Mouse (Mus musculus): ENCODE measurements at regions not wholly inside any gene's neighbourhood (a gene's known extent, or its start where the extent isn't known, plus 50 kb on each side); places are given as distances from the start of the nearest gene placed in this dataset.

DNA sequence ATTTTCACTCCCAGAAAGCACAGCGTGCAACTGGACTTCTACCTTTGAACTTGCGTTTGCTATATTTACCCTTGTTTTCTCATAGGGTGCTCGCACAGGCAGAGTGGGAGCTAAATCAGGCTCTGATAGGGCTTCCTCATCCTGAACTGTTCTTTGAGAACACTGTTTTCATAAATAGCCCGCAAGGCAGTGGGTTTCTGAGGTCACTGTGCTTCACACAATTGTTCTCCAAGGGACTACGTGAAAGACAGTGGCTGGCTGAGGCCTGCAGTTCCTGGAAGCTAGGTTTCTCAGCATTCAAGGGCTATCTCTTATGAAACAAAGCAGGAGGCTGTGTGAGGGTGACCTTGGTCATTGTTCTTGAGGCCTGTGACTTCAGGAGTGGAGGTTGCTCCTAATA lies 301.7 kb downstream of the Plk2 start:
- Histone ChIP-seq H3K27ac (ENCODE audit: low read depth) (no peak overlapping the region), H3K27me3 (replicated peaks; ENCODE audit: control insufficient read depth, insufficient read depth, low read length) (no peaks in the 10 kb centered on the region), H3K36me3 (ENCODE audit: control insufficient read depth, insufficient read depth, low read length) (no peaks in the 10 kb centered on the region), H3K9ac (ENCODE audit: low read length) (no peak overlapping the region), H3K4me1 (replicated peaks; ENCODE audit: control insufficient read depth, insufficient read depth, low read length) (no peaks in the 10 kb centered on the region), H3K4me2 (ENCODE audit: low read length) (no peak overlapping the region), H3K9me3 (ENCODE audit: control insufficient read depth, low read length) (no peaks in the 10 kb centered on the region), H3K4me3 (ENCODE audit: low read depth, low read length) (no peak overlapping the region)
- DNase-seq (ENCODE audit: low spot score) (no peak), ATAC-seq (replicated peaks; ENCODE audit: low FRiP score, low TSS enrichment, low read depth) (no peak)
- WGBS: 77% methylated on average over 5 of the region's 5 CpGs

DNA sequence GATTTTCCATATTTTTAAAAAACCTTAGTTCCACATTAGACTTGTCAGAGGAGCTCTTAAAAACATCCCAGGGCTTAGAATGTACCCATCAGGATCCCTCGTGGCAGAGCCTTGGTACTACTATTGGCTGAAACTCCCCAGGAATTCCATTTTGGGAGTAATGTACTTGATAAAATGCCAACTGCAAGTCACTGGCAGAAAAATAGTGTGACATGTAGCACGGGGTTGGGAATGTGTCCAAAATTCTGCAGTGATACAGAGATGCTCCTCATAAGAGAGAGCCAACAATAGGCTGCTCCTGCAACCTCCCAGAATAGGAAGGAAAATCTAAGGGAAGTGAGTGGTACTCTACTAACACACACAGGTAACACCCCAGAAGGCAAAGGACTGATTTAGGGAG lies 309.4 kb downstream of the Plk2 start:
- DNase-seq (ENCODE audit: low spot score) (no peak), ATAC-seq (replicated peaks; ENCODE audit: low FRiP score, low TSS enrichment, low read depth) (no peak)
- 58% methylated on average over 2 of the region's 2 CpGs for WGBS

DNA sequence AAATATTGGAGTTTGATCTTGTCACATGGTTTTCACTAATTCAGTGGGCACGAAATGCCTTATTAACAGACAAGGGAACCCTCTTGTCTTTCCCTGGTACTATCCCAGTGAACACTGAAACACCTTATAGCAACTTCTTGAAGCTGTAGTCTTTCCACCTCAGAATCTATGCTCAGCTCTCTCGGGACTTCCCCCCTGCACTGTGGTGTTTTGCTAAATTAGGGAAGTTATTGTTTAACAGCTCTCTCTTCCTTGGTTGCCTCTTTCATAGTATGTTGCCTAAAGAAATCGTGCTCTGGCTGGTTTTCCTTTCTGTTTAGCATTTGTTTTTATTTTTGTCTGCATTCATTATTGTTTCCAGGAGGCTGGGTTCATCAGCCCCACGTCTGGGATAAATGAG lies 316.0 kb downstream of the Plk2 start:
- 73% methylated on average over 4 of the region's 4 CpGs for WGBS

More for the DNA sequence above, 309.4 kb downstream of the Plk2 start:
- no peaks in the 10 kb centered on the region for H3K4me1 ChIP-seq (replicated peaks; ENCODE audit: control insufficient read depth, insufficient read depth, low read length)
- H3K9me3 ChIP-seq (ENCODE audit: control insufficient read depth, low read length): no peaks in the 10 kb centered on the region
- H3K4me3 ChIP-seq (ENCODE audit: low read depth, low read length): no peak overlapping the region
- H3K9ac ChIP-seq (ENCODE audit: low read length): no peak overlapping the region
- H3K36me3 ChIP-seq (ENCODE audit: control insufficient read depth, insufficient read depth, low read length): no peaks in the 10 kb centered on the region
- H3K27ac ChIP-seq (ENCODE audit: low read depth): no peak overlapping the region
- no peaks in the 10 kb centered on the region for H3K27me3 ChIP-seq (replicated peaks; ENCODE audit: control insufficient read depth, insufficient read depth, low read length)
- H3K4me2 ChIP-seq (ENCODE audit: low read length): no peak overlapping the region

DNA sequence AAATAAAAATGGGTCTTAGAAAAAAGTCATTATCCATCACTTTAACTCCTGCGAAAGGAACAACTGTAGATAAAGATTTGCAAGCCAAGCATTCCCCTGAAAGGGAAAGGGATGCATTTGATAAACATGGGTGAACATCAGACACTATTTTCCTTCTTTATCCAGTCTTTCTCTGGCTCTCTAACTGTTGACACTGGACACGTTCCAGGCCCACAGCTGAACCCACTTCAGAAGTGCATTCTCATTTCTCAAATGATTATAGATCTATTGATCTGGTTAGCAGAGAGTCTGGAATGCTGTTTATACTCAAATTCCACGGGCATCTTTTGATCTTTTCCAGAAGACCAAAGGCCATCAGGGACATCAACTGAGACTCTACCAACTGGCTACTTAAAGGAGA lies 317.7 kb downstream of the Plk2 start:
- H3K9ac ChIP-seq (ENCODE audit: low read length): no peak overlapping the region
- no peaks in the 10 kb centered on the region for H3K9me3 ChIP-seq (ENCODE audit: control insufficient read depth, low read length)
- H3K36me3 ChIP-seq (ENCODE audit: control insufficient read depth, insufficient read depth, low read length): no peaks in the 10 kb centered on the region
- no peaks in the 10 kb centered on the region; the same call in 1 of the 2 replicates for H3K4me1 ChIP-seq (replicated peaks; ENCODE audit: control insufficient read depth, insufficient read depth, low read length)
- H3K4me2 ChIP-seq (ENCODE audit: low read length): no peak overlapping the region
- no peak for DNase-seq (ENCODE audit: low spot score)
- WGBS: 13% methylated on average over 3 of the region's 3 CpGs
- no peak overlapping the region for H3K4me3 ChIP-seq (ENCODE audit: low read depth, low read length)
- no peak overlapping the region for H3K27ac ChIP-seq (ENCODE audit: low read depth)
- no peaks in the 10 kb centered on the region for H3K27me3 ChIP-seq (replicated peaks; ENCODE audit: control insufficient read depth, insufficient read depth, low read length)
- no peak for ATAC-seq (replicated peaks; ENCODE audit: low FRiP score, low TSS enrichment, low read depth)

More for the DNA sequence above, 316.0 kb downstream of the Plk2 start:
- no peak overlapping the region for H3K9ac ChIP-seq (ENCODE audit: low read length)
- no peaks in the 10 kb centered on the region; the same call in 1 of the 2 replicates for H3K4me1 ChIP-seq (replicated peaks; ENCODE audit: control insufficient read depth, insufficient read depth, low read length)
- no peak for ATAC-seq (replicated peaks; ENCODE audit: low FRiP score, low TSS enrichment, low read depth)
- H3K27me3 ChIP-seq (replicated peaks; ENCODE audit: control insufficient read depth, insufficient read depth, low read length): no peaks in the 10 kb centered on the region
- no peak for DNase-seq (ENCODE audit: low spot score)
- H3K36me3 ChIP-seq (ENCODE audit: control insufficient read depth, insufficient read depth, low read length): no peaks in the 10 kb centered on the region
- no peak overlapping the region for H3K4me2 ChIP-seq (ENCODE audit: low read length)
- no peak overlapping the region for H3K4me3 ChIP-seq (ENCODE audit: low read depth, low read length)
- no peaks in the 10 kb centered on the region for H3K9me3 ChIP-seq (ENCODE audit: control insufficient read depth, low read length)
- no peak overlapping the region for H3K27ac ChIP-seq (ENCODE audit: low read depth)

DNA sequence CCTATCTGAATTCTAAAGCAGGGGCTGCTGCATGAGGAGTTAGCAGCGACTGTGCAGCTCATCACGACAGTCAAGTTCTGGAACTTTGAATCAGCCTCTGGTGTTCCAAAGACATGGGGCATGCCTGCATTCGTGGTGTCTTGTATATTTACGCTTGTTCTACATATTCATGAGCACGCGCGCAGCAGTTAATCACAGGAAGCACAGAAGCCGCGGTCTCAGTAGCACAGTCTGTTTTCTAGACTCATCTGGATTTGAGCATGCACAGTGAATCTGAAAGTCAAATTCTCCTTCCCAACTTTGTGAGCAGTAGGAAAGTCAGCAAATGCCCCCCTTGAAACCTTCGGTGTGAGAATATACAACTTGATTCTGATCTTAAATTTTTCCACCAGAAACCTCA lies 327.3 kb downstream of the Plk2 start:
- H3K27ac ChIP-seq (ENCODE audit: low read depth): no peak overlapping the region
- no peaks in the 10 kb centered on the region for H3K9me3 ChIP-seq (ENCODE audit: control insufficient read depth, low read length)
- H3K9ac ChIP-seq (ENCODE audit: low read length): no peak overlapping the region
- DNase-seq (ENCODE audit: low spot score): no peak
- no peak overlapping the region for H3K4me2 ChIP-seq (ENCODE audit: low read length)
- no peak for ATAC-seq (replicated peaks; ENCODE audit: low FRiP score, low TSS enrichment, low read depth)
- H3K27me3 ChIP-seq (replicated peaks; ENCODE audit: control insufficient read depth, insufficient read depth, low read length): no peaks in the 10 kb centered on the region
- H3K4me3 ChIP-seq (ENCODE audit: low read depth, low read length): no peak overlapping the region
- WGBS: 84% methylated on average over 10 of the region's 10 CpGs
- H3K4me1 ChIP-seq (replicated peaks; ENCODE audit: control insufficient read depth, insufficient read depth, low read length): no peaks in the 10 kb centered on the region
- no peaks in the 10 kb centered on the region for H3K36me3 ChIP-seq (ENCODE audit: control insufficient read depth, insufficient read depth, low read length)

DNA sequence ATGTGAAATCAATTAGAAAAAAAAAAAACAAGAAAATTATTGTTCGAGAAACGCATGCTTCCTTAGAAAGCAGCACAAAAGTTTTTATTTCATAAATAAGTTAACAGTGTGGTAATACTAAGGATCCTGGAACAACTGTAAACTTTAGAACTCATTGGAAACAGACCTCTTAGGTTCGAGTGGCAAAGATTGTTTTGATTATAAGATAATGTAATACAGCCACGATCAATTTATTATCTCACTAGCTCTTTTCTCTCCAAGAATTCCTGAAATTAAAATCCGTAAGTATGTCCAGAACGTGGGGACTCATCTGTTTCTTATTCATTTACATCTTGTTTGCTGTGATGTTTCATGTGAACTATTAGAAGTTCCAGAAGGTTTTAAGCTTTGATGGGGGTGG lies 327.9 kb downstream of the Plk2 start:
- no peak overlapping the region for H3K4me3 ChIP-seq (ENCODE audit: low read depth, low read length)
- no peak overlapping the region for H3K4me2 ChIP-seq (ENCODE audit: low read length)
- H3K9ac ChIP-seq (ENCODE audit: low read length): no peak overlapping the region
- H3K27me3 ChIP-seq (replicated peaks; ENCODE audit: control insufficient read depth, insufficient read depth, low read length): no peaks in the 10 kb centered on the region
- WGBS: 60% methylated on average over 6 of the region's 6 CpGs
- no peak overlapping the region for H3K27ac ChIP-seq (ENCODE audit: low read depth)
- no peaks in the 10 kb centered on the region for H3K9me3 ChIP-seq (ENCODE audit: control insufficient read depth, low read length)
- H3K36me3 ChIP-seq (ENCODE audit: control insufficient read depth, insufficient read depth, low read length): no peaks in the 10 kb centered on the region
- ATAC-seq (replicated peaks; ENCODE audit: low FRiP score, low TSS enrichment, low read depth) (no peak), DNase-seq (ENCODE audit: low spot score) (no peak)
- H3K4me1 ChIP-seq (replicated peaks; ENCODE audit: control insufficient read depth, insufficient read depth, low read length): no peaks in the 10 kb centered on the region

DNA sequence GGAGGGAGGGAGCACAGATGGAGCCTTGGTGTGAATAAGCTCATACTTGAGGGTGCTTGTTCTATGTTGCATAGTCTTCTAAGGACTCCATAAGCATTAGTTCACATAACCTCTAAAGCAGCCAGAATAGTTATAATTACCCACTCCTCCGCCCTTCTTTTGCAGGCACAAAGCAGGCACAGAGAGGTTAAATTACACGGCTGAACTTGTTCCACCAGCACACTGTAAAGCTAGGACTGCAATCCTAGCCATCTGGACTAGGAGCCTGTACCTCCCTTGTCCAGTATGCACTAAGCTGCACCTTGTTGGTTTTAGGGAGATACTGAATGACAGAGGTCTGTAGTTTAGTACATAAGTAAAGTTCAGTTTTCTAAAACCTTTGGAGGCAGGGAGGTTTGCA lies 330.0 kb downstream of the Plk2 start:
- Histone ChIP-seq H3K9me3 (ENCODE audit: control insufficient read depth, low read length) (no peaks in the 10 kb centered on the region), H3K4me3 (ENCODE audit: low read depth, low read length) (no peak overlapping the region), H3K27me3 (replicated peaks; ENCODE audit: control insufficient read depth, insufficient read depth, low read length) (no peaks in the 10 kb centered on the region), H3K4me1 (replicated peaks; ENCODE audit: control insufficient read depth, insufficient read depth, low read length) (no peaks in the 10 kb centered on the region), H3K36me3 (ENCODE audit: control insufficient read depth, insufficient read depth, low read length) (no peaks in the 10 kb centered on the region), H3K9ac (ENCODE audit: low read length) (no peak overlapping the region), H3K4me2 (ENCODE audit: low read length) (no peak overlapping the region), H3K27ac (ENCODE audit: low read depth) (no peak overlapping the region)
- DNase-seq (ENCODE audit: low spot score) (no peak), ATAC-seq (replicated peaks; ENCODE audit: low FRiP score, low TSS enrichment, low read depth) (no peak)
- 75% methylated on average over 2 of the region's 2 CpGs for WGBS

DNA sequence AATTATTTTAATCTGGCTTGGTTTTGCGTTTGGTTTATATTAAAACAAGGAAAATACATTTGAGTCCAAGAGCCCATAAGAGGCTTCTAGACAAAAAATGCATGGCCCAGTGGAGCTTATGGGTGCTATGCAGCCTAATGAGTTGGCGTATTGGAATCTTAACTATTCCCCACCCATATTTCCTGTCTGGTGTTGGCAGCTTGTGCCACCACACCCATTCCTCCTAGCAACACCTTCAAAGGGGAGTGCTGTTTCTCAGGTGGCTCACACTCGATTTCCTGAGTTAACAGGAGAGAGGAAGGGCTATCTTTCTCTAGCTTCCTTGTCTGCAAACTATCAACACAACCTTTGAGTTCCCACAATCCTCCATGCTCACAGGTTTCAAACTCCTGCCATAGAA lies 331.0 kb downstream of the Plk2 start:
- H3K4me1 ChIP-seq (replicated peaks; ENCODE audit: control insufficient read depth, insufficient read depth, low read length): no peaks in the 10 kb centered on the region
- H3K27ac ChIP-seq (ENCODE audit: low read depth): no peak overlapping the region
- no peaks in the 10 kb centered on the region for H3K9me3 ChIP-seq (ENCODE audit: control insufficient read depth, low read length)
- no peak for DNase-seq (ENCODE audit: low spot score)
- no peak overlapping the region for H3K9ac ChIP-seq (ENCODE audit: low read length)
- H3K4me2 ChIP-seq (ENCODE audit: low read length): no peak overlapping the region
- H3K27me3 ChIP-seq (replicated peaks; ENCODE audit: control insufficient read depth, insufficient read depth, low read length): no peaks in the 10 kb centered on the region
- no peak for ATAC-seq (replicated peaks; ENCODE audit: low FRiP score, low TSS enrichment, low read depth)
- WGBS: 69% methylated on average over 3 of the region's 3 CpGs
- no peak overlapping the region for H3K4me3 ChIP-seq (ENCODE audit: low read depth, low read length)
- no peaks in the 10 kb centered on the region for H3K36me3 ChIP-seq (ENCODE audit: control insufficient read depth, insufficient read depth, low read length)

DNA sequence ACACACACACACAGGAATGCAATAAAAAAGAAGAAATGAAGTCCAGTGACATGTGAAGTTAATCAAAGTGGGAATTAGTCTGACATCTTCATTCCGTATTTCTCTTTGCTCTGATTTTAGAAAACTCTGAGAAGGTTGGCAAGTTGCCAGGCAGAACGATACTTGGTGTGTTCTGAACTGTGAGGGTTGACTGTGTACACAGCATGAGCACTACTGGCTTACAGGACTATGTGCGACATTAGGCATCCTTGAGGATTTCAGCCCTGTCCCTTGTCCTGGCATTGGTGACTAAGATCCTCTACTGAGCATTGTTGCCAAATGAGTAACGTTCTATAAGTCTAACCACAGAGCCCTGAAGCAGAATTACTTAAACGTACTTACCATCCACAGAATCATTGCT lies 340.7 kb downstream of the Plk2 start:
- Histone ChIP-seq H3K9ac (ENCODE audit: low read length) (no peak overlapping the region), H3K4me1 (replicated peaks; ENCODE audit: control insufficient read depth, insufficient read depth, low read length) (no peaks in the 10 kb centered on the region), H3K9me3 (ENCODE audit: control insufficient read depth, low read length) (no peaks in the 10 kb centered on the region), H3K36me3 (ENCODE audit: control insufficient read depth, insufficient read depth, low read length) (no peaks in the 10 kb centered on the region), H3K4me2 (ENCODE audit: low read length) (no peak overlapping the region), H3K27ac (ENCODE audit: low read depth) (no peak overlapping the region), H3K27me3 (replicated peaks; ENCODE audit: control insufficient read depth, insufficient read depth, low read length) (no peaks in the 10 kb centered on the region), H3K4me3 (ENCODE audit: low read depth, low read length) (no peak overlapping the region)
- no peak for ATAC-seq (replicated peaks; ENCODE audit: low FRiP score, low TSS enrichment, low read depth)
- DNase-seq (ENCODE audit: low spot score): no peak
- 49% methylated on average over 5 of the region's 5 CpGs for WGBS
